ENCODE assay signal across 23 mouse cellular contexts in the genomic region with DNA sequence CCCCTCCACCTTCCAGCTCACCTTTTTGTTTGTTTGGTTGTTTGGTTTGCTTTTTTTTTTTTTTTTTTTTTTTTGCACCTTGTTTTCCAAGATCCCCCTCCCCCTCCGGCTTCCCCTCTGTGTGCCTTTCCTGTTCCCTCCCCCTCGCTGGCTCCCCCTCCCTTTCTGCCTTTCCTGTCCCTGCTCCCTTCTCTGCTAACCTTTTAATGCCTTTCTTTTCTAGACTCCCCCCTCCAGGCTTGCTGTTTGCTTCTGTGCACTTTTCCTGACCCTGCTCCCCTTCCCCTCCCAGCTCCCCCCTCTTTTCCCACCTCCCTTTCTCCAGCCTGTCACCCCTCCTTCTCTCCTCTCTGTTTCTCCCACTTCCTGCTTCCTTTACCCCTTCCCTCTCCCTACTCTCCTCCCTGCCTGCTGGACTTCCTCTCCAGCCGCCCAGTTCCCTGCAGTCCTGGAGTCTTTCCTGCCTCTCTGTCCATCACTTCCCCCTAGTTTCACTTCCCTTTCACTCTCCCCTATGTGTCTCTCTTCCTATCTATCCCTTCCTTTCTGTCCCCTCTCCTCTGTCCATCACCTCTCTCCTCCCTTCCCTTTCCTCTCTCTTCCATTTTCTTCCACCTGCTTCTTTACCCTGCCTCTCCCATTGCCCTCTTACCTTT. TPM values are rescaled to one million over a fixed set of nuclear protein-coding genes. Genes with fewer than 3 reads are reported as not detected.
"Had no signal": no experiment of that assay in that cellular context is flagged by ENCODE, and none has a peak within 500 bp of the region (broad histone marks: within the 10 kb centered on the region; RNA-seq: fewer than 3 reads in every experiment).

No protein-coding gene starts in this region.

- H3K9me3 ChIP-seq: limb, embryonic 12.5 days; liver, embryonic 13.5 days; neural tube, embryonic 13.5 days had no signal

- ATAC-seq: intestine, embryonic 16.5 days had no signal

- H3K4me1 ChIP-seq: limb, embryonic 12.5 days; liver, embryonic 13.5 days; midbrain, embryonic 10.5 days; neural tube, embryonic 13.5 days had no signal

- DNase-seq: kidney, adult 2 months; kidney, postnatal 25 days; liver; liver, embryonic 13.5 days; lung, adult 18-20 months; lung, postnatal 10 days; midbrain, embryonic 14.5 days; right cerebral cortex, adult 18-20 months; right cerebral cortex, postnatal 25 days; thymus, adult 2 months; thymus, postnatal 25 days had no signal

- H3K4me2 ChIP-seq: limb, embryonic 12.5 days; liver, embryonic 13.5 days; neural tube, embryonic 13.5 days had no signal

- H3K9ac ChIP-seq: limb, embryonic 12.5 days; liver, embryonic 13.5 days; neural tube, embryonic 13.5 days had no signal

- H3K36me3 ChIP-seq: limb, embryonic 12.5 days; liver, embryonic 13.5 days; midbrain, embryonic 10.5 days; neural tube, embryonic 13.5 days had no signal

- H3K4me3 ChIP-seq: limb, embryonic 12.5 days; liver, embryonic 13.5 days; midbrain, embryonic 10.5 days; neural tube, embryonic 13.5 days had no signal

- H3K27me3 ChIP-seq: limb, embryonic 12.5 days; liver, embryonic 13.5 days had no signal

- H3K27ac ChIP-seq: limb, embryonic 12.5 days; liver, embryonic 13.5 days; midbrain, embryonic 10.5 days; neural tube, embryonic 13.5 days; stomach, postnatal 0 days had no signal

RNA-seq across cellular contexts. Expression of a gene that starts 2.1 kb away (rescaled TPM):
- total RNA-seq: layer of hippocampus, postnatal 25 days; left cerebral cortex, adult 8-10 months; left cerebral cortex, postnatal 36 days; monocyte, adult 5-6 weeks had no signal
- polyA plus RNA-seq: intestine, embryonic 16.5 days; kidney, adult 2 months; kidney, embryonic 16.5 days; limb, embryonic 12.5 days; midbrain, embryonic 10.5 days; midbrain, embryonic 14.5 days; neural tube, embryonic 13.5 days; small intestine, adult 2 months; stomach, postnatal 0 days; thymus, adult 2 months; urinary bladder, adult 2 months had no signal
